Mouse (Mus musculus): ENCODE measurements around the gene Gm32717. TPM values are rescaled to one million over a fixed set of nuclear protein-coding genes. Genes with fewer than 3 reads are reported as not detected.
"Not testable (repeated sequence)": the region's sequence is repeated elsewhere in the genome, so short reads cannot be mapped to it uniquely, and the experiment has no call there.

The Gm32717 gene
- polyA plus RNA-seq, 1 experiment from 2014 or later, result 0.35 TPM

- H3K27ac ChIP-seq (replicated peaks); ATAC-seq (ENCODE audit: low read depth); H3K9me3 ChIP-seq; H3K9ac ChIP-seq; H3K4me2 ChIP-seq; H3K4me1 ChIP-seq (replicated peaks); H3K4me3 ChIP-seq; H3K27me3 ChIP-seq; H3K36me3 ChIP-seq: not testable (repeated sequence)
- WGBS, result 46% methylated on average over 3 of the region's 3 CpGs
Measured at GRCm38 (mm10) chr10:118195150-118195549, 45.4 kb downstream of the Gm32717 start.

Other genes with a start within 250 kb of the Gm32717 start
- gene Mdm1, start 99.0 kb downstream of the Gm32717 start, polyA plus RNA-seq (2015; fragmentation: Nextera tagmentation; extraction: Ambion mirVana), result 28.8 and 32.2 TPM in 2 replicates
- gene Il22, start 35.8 kb downstream of the Gm32717 start, polyA plus RNA-seq (2015; fragmentation: Nextera tagmentation; extraction: Ambion mirVana), result not detected in 2 replicates
- 0.26 and 0.35 TPM in 2 replicates for gene Gm32802, start 17.9 kb upstream of the Gm32717 start, polyA plus RNA-seq (2015; fragmentation: Nextera tagmentation; extraction: Ambion mirVana)
- gene Iltifb, start 54.3 kb upstream of the Gm32717 start, polyA plus RNA-seq (2015; fragmentation: Nextera tagmentation; extraction: Ambion mirVana), result not detected in 2 replicates
- gene Gm9040, start 86.2 kb upstream of the Gm32717 start, polyA plus RNA-seq (2015; fragmentation: Nextera tagmentation; extraction: Ambion mirVana), result not detected in 2 replicates
- not detected in 2 replicates for gene Gm9044, start 91.6 kb upstream of the Gm32717 start, polyA plus RNA-seq (2015; fragmentation: Nextera tagmentation; extraction: Ambion mirVana)
- not detected in 2 replicates for gene Gm9045, start 97.1 kb upstream of the Gm32717 start, polyA plus RNA-seq (2015; fragmentation: Nextera tagmentation; extraction: Ambion mirVana)
- not detected in 2 replicates for gene Gm9046, start 102.5 kb upstream of the Gm32717 start, polyA plus RNA-seq (2015; fragmentation: Nextera tagmentation; extraction: Ambion mirVana)
- gene Gm9048, start 107.9 kb upstream of the Gm32717 start, polyA plus RNA-seq (2015; fragmentation: Nextera tagmentation; extraction: Ambion mirVana), result not detected in 2 replicates
- not detected in 2 replicates for gene Gm9049, start 113.3 kb upstream of the Gm32717 start, polyA plus RNA-seq (2015; fragmentation: Nextera tagmentation; extraction: Ambion mirVana)
- not detected in 2 replicates for gene Ifng, start 200.3 kb upstream of the Gm32717 start, polyA plus RNA-seq (2015; fragmentation: Nextera tagmentation; extraction: Ambion mirVana)

Data from neural tube, embryonic 13.5 days (tissue).